Comparison of ENCODE assay signal across 14 mouse cellular contexts in genomic region chr8:111291733-111292132, GRCm38 (mm10). TPM values are rescaled to one million over a fixed set of nuclear protein-coding genes. Genes with fewer than 3 reads are reported as not detected.
DNase-seq lines count a peak whose midpoint lies in the region.
"Had no signal": no experiment of that assay in that cellular context is flagged by ENCODE, and none has a peak within 500 bp of the region (broad histone marks: within the 10 kb centered on the region; RNA-seq: fewer than 3 reads in every experiment).

No protein-coding gene starts in this region.

- peak overlapping the region; percentile 84 for H3K27ac ChIP-seq in brown adipose tissue, adult 24 weeks (replicated peaks; ENCODE audit: low read depth, low read length)
- H3K27ac ChIP-seq: intestine, embryonic 15.5 days; lung, embryonic 15.5 days had no signal

- no peaks in the 10 kb centered on the region for H3K4me1 ChIP-seq in brown adipose tissue, adult 24 weeks (ENCODE audit: control insufficient read depth, insufficient read depth, insufficient read length, low read length)
- H3K4me1 ChIP-seq: intestine, embryonic 15.5 days had no signal

- intact Hi-C loops in heart, postnatal 14 days (cut with DNase I) = no loop called here

- peak; percentile 67 for DNase-seq in ovary, adult 18-20 months (ENCODE audit: low spot score)
- no peak for DNase-seq in ovary, postnatal 14 days (ENCODE audit: low spot score)
- peak; percentile 6 to 55 for DNase-seq in heart, postnatal 14 days
- DNase-seq in kidney, postnatal 4 days = peak; percentile 10 to 16
- no peak for DNase-seq in liver
- no peak for DNase-seq in frontal cortex, postnatal 25 days (ENCODE audit: low spot score in 2 of 2)
- no peak for DNase-seq in urinary bladder, postnatal 14 days (ENCODE audit: low spot score)
- DNase-seq: cerebellum, postnatal 10 days; right cerebral cortex, postnatal 25 days; thymus, adult 2 months had no signal

- no peak overlapping the region for H3K4me3 ChIP-seq in brown adipose tissue, adult 24 weeks (ENCODE audit: insufficient read depth, low read depth, low read length)
- H3K4me3 ChIP-seq: intestine, embryonic 15.5 days; lung, embryonic 15.5 days had no signal

RNA-seq across cellular contexts. Expression of gene Rfwd3, which starts 8.3 kb away (rescaled TPM):
- polyA plus RNA-seq in brown adipose tissue, adult 24 weeks (2012; ENCODE audit: insufficient read depth, insufficient read length, missing spikeins) = 7.0 and 9.1 TPM in 2 replicates
- total RNA-seq in heart, postnatal 14 days (2021) = 10 to 100 TPM; 17.9 to 19.8 TPM

RNA-seq across cellular contexts. Expression of gene Glg1, which starts 32.7 kb away (rescaled TPM):
- polyA plus RNA-seq in brown adipose tissue, adult 24 weeks (2012; ENCODE audit: insufficient read depth, insufficient read length, missing spikeins) = 13.9 and 21.8 TPM in 2 replicates
- 100 to 1,000 TPM; 108 to 109 TPM for total RNA-seq in heart, postnatal 14 days (2021)

RNA-seq across cellular contexts. Expression of gene Mlkl, which starts 46.2 kb away (rescaled TPM):
- polyA plus RNA-seq in brown adipose tissue, adult 24 weeks (2012; ENCODE audit: insufficient read depth, insufficient read length, missing spikeins) = 2.7 and 2.8 TPM in 2 replicates
- total RNA-seq in heart, postnatal 14 days (2021) = 1 to 10 TPM; 3.1 to 3.5 TPM
- polyA plus RNA-seq: neural tube, embryonic 14.5 days had no signal

Comparison
In these comparisons a context has a peak if more than half of its experiments do, and no peak if none do; other contexts are left out.
1. DNase-seq: peak in ovary, adult 18-20 months (single experiment), heart, postnatal 14 days (2 of 2) and kidney, postnatal 4 days (2 of 2); none in ovary, postnatal 14 days (single experiment), liver (single experiment), frontal cortex, postnatal 25 days (0 of 2) and urinary bladder, postnatal 14 days (single experiment).